Mouse (Mus musculus) R1 (cell line): ENCODE data around the gene Hnrnph1.
A peak's percentile ranks its signal among the peaks of the same experiment; 100 is the strongest.

ENCODE experiments used
- DNase-seq: peaks from one replicate; pipeline ENCODE4 v3.0.0-alpha.2; 2018; ENCODE audit warnings: low read depth, low spot score

The Hnrnph1 gene

DNA sequence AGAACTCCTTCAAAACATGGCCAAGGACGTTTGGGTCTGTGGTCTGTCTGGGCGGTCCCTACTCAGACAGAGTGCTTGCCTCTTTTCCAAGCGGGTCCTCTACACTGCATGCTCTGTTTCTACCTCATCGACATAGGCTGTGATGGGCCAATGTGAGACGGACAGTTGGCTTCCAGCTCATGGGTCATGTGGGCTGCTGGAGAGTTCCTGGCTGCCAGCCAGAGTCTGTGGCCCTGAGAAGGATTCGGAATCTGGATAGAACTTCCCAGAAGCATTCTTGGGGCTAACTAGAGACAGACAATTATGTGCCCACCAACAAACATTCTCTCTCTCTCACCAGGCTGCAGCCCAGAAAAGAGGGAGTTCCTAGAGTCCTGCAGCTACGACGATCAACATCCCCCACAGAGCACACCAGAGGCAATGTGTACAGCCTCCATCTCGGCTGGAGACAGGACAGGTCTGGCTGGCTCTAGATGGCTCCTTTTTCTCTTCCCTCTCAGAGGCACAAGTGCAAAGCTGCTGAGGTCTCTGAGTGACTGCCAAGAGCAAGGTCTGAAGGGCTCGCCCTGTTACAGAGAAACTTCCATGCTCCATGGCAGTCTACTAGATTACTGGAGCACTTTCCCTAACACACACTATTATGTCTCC, 26.7 kb downstream of the Hnrnph1 start:
- no peak for DNase-seq

DNA sequence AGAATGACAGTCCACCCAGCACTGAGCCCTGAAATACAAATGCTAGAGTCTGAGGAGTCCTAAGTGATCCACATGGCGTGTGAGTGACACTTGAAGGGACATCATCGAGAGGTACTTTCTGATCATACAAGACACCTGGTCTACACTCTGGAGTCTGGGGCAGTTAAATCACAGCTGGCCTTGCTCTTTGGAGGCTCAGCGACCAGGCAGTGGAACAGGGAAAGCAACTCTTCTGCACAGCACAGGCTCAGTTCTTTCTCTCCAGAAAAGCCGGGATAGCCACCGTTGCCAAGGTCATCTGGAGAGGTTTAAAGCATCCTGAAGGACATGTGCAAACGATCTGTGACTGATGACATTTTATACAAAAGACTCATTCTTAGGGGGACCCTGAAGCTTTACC, 30.4 kb downstream of the Hnrnph1 start:
- no peak for DNase-seq

DNA sequence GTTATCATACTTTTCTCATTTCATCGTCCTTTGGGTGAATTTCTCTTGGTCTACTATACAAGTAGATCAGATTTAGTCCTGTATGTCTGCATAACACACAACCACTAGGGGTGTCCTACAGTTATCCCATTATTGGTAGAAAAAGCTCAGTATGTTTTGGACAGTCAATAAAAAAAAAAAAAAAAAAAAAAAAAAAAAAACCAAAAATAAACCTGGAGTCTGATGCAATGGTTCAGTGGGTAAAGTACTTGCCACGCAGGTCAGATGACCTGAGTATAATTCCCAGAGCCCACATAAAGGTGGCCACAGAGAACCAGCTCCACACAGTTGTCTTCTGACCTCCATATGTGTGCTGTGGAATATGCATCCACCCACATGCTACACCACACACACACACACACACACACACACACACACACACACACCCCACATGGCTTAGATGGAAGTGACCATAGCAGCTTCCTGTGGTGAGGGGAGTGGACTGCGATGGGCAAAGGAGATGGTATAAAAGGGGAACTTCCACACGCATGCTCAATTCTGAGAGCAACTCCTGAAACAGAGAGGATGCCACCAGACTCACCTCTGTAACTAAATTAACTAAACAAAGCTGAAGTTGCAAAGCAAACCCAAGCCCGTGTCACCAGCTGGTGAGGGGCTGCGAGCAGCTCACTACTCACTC, 38.9 kb downstream of the Hnrnph1 start:
- no peak for DNase-seq

DNA sequence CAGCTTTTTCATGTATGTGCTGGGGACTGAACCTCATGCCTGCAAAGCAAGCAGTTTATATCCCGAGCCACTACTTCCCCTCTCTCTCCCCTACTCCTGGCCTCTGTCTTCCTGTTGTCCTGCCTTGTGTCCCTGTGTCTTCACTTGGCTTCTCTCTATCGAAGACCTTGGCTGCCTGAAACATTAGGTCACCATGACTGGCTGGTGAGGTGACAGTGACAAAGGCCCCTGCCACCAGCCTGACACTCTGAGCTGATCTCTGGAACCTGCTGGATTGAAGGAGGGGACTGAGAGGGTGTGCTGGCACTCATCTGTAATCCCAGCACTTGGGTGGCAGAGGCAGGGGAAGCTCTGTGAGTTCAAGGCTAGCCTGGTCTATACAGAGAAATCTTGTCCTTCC, 41.1 kb downstream of the Hnrnph1 start:
- DNase-seq = no peak

DNA sequence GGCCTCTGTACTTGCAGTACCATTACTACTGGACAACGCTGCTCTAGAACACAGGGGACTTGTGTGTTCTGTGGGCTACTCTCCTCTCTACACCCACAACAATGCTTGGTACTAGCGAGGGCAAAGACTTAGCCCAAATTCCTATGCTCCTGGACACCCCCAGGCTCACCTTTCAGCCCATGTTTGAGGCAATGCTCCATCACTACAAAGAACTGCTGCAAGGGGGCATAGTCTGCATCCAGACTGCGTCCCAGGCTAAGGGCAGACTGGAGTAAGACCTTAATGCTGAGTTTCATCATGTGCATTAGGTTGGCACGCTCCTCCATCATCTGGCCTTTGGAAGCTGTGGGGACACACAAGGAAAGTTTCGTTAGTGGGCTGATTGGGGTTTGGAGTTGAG, 44.7 kb downstream of the Hnrnph1 start:
- no peak for DNase-seq

DNA sequence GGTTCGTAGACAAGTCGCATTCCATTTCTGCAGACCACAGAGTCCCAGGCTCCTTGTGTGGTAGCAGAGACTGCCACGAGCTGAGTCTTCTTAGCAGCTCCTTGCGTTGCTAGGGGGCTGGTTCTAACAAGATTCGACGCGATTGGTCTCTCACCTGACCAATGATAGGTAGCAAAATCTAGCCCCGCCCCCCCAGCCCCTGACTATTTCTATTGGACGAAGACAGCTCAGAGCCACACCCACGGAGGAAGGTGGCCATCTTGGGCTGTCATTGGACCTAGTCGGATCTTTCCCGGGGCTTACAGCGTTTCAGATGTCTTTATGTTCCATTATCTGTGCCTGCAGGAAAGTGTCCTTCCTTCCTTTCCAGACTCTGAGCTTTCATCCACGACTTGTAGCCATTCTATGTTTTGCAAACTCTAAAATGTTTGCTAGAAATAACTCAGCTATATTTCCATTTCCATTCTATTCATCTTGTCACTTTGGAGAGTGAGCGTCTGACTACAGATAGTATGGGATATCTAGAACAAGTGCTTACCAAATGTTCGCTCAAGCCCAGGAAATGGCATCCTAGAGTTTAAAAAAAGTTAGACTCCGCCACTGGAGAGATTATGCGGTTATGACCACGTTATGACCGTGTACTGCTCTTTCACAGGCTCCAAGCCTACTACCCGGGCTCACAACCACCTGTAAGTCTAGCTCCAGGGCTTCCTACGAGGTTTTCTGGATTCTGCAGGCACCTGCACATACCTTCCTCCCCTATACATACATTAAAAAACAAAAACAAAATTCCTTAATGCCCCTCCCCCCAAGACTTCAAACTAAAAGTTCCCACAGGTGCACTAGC, 45.4 kb downstream of the Hnrnph1 start:
- peak; percentile 98 for DNase-seq

DNA sequence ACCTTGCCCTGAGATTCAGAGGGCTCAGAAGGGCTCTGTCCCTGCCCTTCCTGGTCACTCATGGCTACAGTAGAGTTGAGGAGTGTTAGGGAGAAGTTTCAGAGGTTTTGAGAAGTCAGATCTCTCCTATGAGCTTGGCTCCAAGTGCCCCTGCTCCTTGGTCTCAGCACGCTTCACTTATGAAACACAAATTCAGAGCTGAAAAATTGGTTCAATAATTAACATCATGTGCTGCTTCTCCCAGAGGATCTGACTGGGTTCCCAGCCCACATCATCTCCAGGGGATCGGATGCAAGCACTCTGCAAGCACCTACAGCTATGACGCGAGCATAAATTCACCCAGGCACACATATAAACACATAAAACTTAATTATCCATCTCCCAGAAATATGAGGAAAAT, 49.3 kb downstream of the Hnrnph1 start:
- DNase-seq = no peak

DNA sequence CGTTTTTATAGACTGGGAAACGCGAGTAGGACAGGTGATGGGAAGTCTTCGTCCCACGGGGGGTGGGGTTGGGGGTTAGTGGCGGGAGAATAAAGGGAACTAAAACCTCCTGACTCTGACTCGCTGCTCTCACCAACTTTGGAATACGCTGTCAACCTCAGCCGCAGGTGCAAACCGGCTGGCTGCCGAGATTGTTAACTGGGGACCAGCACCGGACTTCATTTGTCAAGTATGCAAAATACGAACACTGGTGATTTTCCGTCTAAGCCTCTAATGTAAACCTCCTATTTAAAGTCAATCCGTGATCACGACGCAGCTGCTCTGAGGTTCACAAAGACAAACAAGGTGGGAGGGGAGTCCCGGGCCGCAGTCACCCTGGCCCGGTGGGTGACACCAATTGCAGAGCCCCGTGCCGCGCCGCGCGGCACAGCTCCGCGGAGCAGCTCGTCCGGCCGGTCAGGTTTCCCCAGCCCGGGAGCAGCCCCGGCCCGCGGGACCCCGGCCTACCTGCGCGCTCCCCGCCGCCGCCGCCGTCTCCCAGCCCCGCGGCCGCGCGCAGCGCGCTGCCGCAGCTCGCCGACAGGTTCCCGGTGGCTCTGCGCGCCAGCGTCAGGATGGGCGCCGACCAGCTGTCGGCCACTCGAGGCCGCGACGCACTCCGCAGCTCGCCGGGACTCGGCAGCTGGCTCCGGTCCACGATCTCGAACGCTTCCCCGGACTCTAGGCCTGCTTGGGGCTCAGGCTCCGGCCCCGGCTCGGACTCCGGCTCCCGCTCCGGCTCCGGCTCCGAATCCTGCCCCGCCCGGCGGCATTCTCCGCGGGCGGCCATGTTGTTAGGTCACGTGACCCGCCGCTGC, 53.7 kb downstream of the Hnrnph1 start, which contains the start of gene Rufy1:
Gene Rufy1 (minus strand): TSS at position 849 of the 857 bp plus-strand sequence.
- DNase-seq = peak; percentile 80

DNA sequence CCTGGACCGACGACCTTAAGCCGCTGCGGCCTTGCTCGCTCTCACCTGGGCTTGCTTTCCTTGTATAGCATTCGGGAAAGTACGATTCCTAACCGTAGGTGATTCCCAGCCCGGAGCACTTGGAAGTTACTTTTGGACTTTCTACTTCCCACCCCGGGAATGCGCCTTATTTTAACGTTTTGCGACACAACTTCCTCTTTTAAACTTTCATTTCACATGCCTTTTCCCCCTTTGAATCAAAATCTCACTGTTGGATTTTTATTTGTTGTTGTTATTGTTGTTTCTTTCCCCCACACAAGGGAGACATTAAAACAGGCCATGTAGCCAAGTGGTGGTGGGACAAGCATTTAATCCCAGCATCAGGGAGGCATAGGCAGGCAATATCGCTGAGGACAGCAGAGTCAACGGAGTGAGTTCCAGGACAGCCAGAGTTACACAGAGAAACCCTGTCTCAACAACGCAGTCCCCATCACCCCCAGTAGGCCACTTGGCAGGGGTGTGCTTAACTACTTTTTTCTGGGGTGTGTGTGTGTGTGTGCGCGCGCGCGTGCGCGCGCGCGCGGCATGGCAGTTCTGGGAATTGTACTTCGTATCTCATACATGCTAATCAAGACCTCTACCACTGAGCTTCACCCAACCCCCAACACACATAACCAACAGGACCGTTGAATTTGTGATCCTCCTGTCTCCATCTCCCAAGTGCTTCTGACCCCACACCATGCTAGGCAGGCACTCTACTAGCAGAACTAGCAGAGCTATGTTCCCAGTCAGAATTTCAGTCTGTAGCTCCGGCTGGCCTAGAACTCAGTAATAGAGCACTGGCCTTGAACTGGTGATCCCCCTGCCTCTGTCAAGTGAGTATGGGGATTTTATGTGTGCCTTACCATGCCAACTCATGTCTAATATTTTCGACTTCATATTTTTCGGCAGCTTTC, 54.6 kb downstream of the Hnrnph1 start:
- DNase-seq = peak; percentile 59

DNA sequence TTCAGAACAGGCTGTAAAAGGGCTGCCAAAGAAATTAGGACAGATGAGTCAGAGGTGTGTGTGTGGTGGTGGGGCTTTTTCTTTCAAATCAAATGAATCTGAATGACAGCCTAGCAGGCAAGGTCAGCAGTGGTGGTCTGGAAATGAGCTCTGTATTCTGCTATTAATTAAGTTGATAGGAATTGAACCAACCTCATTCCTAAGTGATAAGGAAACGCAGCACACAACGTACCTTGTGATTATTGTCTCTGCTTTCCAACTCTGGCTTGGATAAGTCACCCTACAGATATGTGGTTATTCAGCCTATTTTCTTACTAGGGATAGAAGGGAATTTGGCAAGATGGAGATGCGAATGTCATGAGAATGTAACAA, 55.3 kb downstream of the Hnrnph1 start:
- DNase-seq = no peak

DNA sequence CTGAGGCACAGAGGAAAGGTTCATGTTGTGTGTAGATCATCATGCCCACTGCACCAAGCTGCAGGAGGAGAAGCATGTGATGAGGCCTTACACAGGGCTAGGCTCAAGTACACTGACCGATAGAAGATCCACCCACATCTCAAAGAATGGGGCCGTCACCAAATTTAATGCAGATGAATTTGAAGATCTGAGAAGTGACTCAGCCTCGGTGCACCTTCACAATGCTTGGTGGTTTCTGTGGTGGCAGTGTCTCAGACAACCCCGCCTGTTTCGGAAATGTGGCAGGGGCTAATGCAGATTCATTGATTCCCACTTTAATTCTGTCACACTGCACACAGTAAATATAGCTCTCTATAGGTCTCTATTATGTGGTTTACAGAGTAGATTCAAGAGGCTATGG, 56.1 kb downstream of the Hnrnph1 start:
- DNase-seq = no peak
